Mouse (Mus musculus): ENCODE data around the gene Tfrc. TPM values are rescaled to one million over a fixed set of nuclear protein-coding genes. Genes with fewer than 3 reads are reported as not detected.

Tfrc gene
- polyA plus RNA-seq, 1 experiment from 2014 or later: 55.9 TPM

DNA sequence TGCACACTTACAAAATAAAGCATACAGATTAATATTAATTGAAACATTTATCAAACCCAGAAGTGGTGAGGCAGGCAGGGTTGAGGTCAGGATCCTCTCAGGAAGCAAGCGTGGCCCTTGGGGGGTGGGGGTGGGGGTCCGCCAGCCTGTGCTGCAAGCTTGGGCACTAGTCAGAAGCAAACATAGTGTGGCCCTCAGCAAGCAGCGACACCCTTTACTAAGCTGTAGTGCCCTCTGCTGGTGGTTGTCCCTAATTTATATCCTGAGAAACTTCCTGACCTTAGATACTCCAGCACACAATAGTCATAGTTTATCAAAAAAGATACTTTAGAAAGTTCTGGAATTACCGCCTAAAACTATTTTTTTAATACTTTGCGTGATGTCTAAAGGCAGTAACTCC is 73.5 kb downstream of the Tfrc start:
- Histone ChIP-seq H3K36me3 (peaks cover 52% of the 10 kb centered on the region), H3K27ac (no peak overlapping the region)
- WGBS: 44% methylated on average over 5 of the region's 5 CpGs

More for the DNA sequence above, 73.5 kb downstream of the Tfrc start:
- Histone ChIP-seq H3K9me3 (replicated peaks) (no peaks in the 10 kb centered on the region), H3K4me3 (no peak overlapping the region), H3K27me3 (ENCODE audit: low read depth, poor library complexity, severe bottlenecking) (no peaks in the 10 kb centered on the region), H3K4me1 (peaks cover 6% of the 10 kb centered on the region; the same call in 1 of the 2 replicates)
- peak; percentile 66 for DNase-seq (ENCODE audit: low spot score)

Other genes starting within 250 kb of the Tfrc start
- gene Tm4sf19, start 208.4 kb upstream of the Tfrc start, polyA plus RNA-seq (2016; fragmentation: Nextera tagmentation; extraction: Ambion mirVana): not detected in 2 replicates
- gene Tctex1d2, start 189.2 kb upstream of the Tfrc start, polyA plus RNA-seq (2016; fragmentation: Nextera tagmentation; extraction: Ambion mirVana): 31.4 and 33.2 TPM in 2 replicates
- 38.6 and 41.4 TPM in 2 replicates for gene Pcyt1a, start 178.0 kb upstream of the Tfrc start, polyA plus RNA-seq (2016; fragmentation: Nextera tagmentation; extraction: Ambion mirVana)
- 0.46 and 0.50 TPM in 2 replicates for gene Slc51a, start 121.0 kb upstream of the Tfrc start, polyA plus RNA-seq (2016; fragmentation: Nextera tagmentation; extraction: Ambion mirVana)
- not detected in 2 replicates for gene Zdhhc19, start 112.7 kb upstream of the Tfrc start, polyA plus RNA-seq (2016; fragmentation: Nextera tagmentation; extraction: Ambion mirVana)
- 11.2 and 12.0 TPM in 2 replicates for gene Tnk2, start 35.0 kb downstream of the Tfrc start, polyA plus RNA-seq (2016; fragmentation: Nextera tagmentation; extraction: Ambion mirVana)
- not detected in 2 replicates for gene Muc4, start 127.0 kb downstream of the Tfrc start, polyA plus RNA-seq (2016; fragmentation: Nextera tagmentation; extraction: Ambion mirVana)
- gene Muc20, start 188.5 kb downstream of the Tfrc start, polyA plus RNA-seq (2016; fragmentation: Nextera tagmentation; extraction: Ambion mirVana): not detected in 2 replicates
- not detected in 2 replicates for gene Smbd1, start 201.6 kb downstream of the Tfrc start, polyA plus RNA-seq (2016; fragmentation: Nextera tagmentation; extraction: Ambion mirVana)